Mouse (Mus musculus): ENCODE measurements around the gene Abca5. TPM values are rescaled to one million over a fixed set of nuclear protein-coding genes. Genes with fewer than 3 reads are reported as not detected.

Gene Abca5
- polyA plus RNA-seq, 1 experiment from 2014 or later, result 3.5 TPM

GRCm38 (mm10) chr11:110252256-110252655 is 85.3 kb downstream of the Abca5 start:
- Histone ChIP-seq H3K27me3 (replicated peaks; ENCODE audit: low read depth, poor library complexity, severe bottlenecking) (no peaks in the 10 kb centered on the region), H3K36me3 (replicated peaks) (no peaks in the 10 kb centered on the region), H3K27ac (replicated peaks) (no peak overlapping the region), H3K4me3 (no peak overlapping the region), H3K9me3 (no peaks in the 10 kb centered on the region), H3K4me1 (peaks cover 4% of the 10 kb centered on the region; the same call in 1 of the 2 replicates)
- 72% methylated on average over 3 of the region's 3 CpGs for WGBS
- no peak for DNase-seq (ENCODE audit: low spot score)

- Histone ChIP-seq H3K4me1 (peaks cover 4% of the 10 kb centered on the region; the same call in 1 of the 2 replicates), H3K4me3 (peak within 1 kb of the TSS; percentile 42), H3K36me3 (replicated peaks) (no peaks in the 10 kb centered on the region), H3K9me3 (no peaks in the 10 kb centered on the region), H3K27ac (replicated peaks) (no peak within 1 kb of the TSS), H3K27me3 (replicated peaks; ENCODE audit: low read depth, poor library complexity, severe bottlenecking) (no peaks in the 10 kb centered on the region)
- WGBS, result 10% methylated on average over 8 of the region's 8 CpGs
- peak; percentile 30 for DNase-seq (ENCODE audit: low spot score)
Measured at GRCm38 (mm10) chr11:110251534-110251933, 86.0 kb downstream of the Abca5 start, which contains the start of gene Abca6. Gene Abca6 (minus strand): TSS chr11:110251776.

GRCm38 (mm10) chr11:110244730-110245129 is 92.8 kb downstream of the Abca5 start:
- Histone ChIP-seq H3K27me3 (replicated peaks; ENCODE audit: low read depth, poor library complexity, severe bottlenecking) (no peaks in the 10 kb centered on the region), H3K9me3 (no peaks in the 10 kb centered on the region), H3K27ac (replicated peaks) (no peak overlapping the region), H3K4me3 (no peak overlapping the region), H3K4me1 (no peaks in the 10 kb centered on the region), H3K36me3 (replicated peaks) (no peaks in the 10 kb centered on the region)
- 90% methylated on average over 10 of the region's 10 CpGs for WGBS
- no peak for DNase-seq (ENCODE audit: low spot score)

GRCm38 (mm10) chr11:110237466-110237865 is 100.0 kb downstream of the Abca5 start:
- no peak for DNase-seq (ENCODE audit: low spot score)
- Histone ChIP-seq H3K9me3 (no peaks in the 10 kb centered on the region), H3K27me3 (replicated peaks; ENCODE audit: low read depth, poor library complexity, severe bottlenecking) (no peaks in the 10 kb centered on the region), H3K4me3 (no peak overlapping the region), H3K4me1 (no peaks in the 10 kb centered on the region), H3K36me3 (replicated peaks) (no peaks in the 10 kb centered on the region), H3K27ac (replicated peaks) (no peak overlapping the region)
- WGBS, result 67% methylated on average over 2 of the region's 2 CpGs

GRCm38 (mm10) chr11:110232975-110233374 is 104.5 kb downstream of the Abca5 start:
- no peak for DNase-seq (ENCODE audit: low spot score)
- H3K4me3 ChIP-seq, result no peak overlapping the region
- H3K4me1 ChIP-seq, result no peaks in the 10 kb centered on the region
- no peaks in the 10 kb centered on the region for H3K9me3 ChIP-seq
- no peaks in the 10 kb centered on the region for H3K36me3 ChIP-seq (replicated peaks)
- no peaks in the 10 kb centered on the region for H3K27me3 ChIP-seq (replicated peaks; ENCODE audit: low read depth, poor library complexity, severe bottlenecking)
- H3K27ac ChIP-seq (replicated peaks), result no peak overlapping the region

Other genes starting within 250 kb of the Abca5 start
- not detected in 2 replicates for gene Abca8a, start 241.7 kb downstream of the Abca5 start, polyA plus RNA-seq (2016; fragmentation: Nextera tagmentation; extraction: Ambion mirVana)
- 1.1 and 1.9 TPM in 2 replicates for gene Abca9, start 169.5 kb downstream of the Abca5 start, polyA plus RNA-seq (2016; fragmentation: Nextera tagmentation; extraction: Ambion mirVana)
- 0.41 and 0.50 TPM in 2 replicates for gene Abca6, start 85.9 kb downstream of the Abca5 start, polyA plus RNA-seq (2016; fragmentation: Nextera tagmentation; extraction: Ambion mirVana)
- 43.9 and 46.4 TPM in 2 replicates for gene Map2k6, start 61.4 kb upstream of the Abca5 start, polyA plus RNA-seq (2016; fragmentation: Nextera tagmentation; extraction: Ambion mirVana)

All from embryonic facial prominence, embryonic 10.5 days (tissue).